Mouse (Mus musculus) CH12.LX (cell line): Measurements from ENCODE around the gene Mpv17. TPM values are rescaled to one million over a fixed set of nuclear protein-coding genes. Genes with fewer than 3 reads are reported as not detected.
A peak's percentile ranks its signal among the peaks of the same experiment; 100 is the strongest.

ENCODE experiments used
- DNase-seq: peaks from one replicate; pipeline ENCODE4 v3.0.0-alpha.2; 2013; ENCODE audit errors: extremely low read depth
- H3K27ac ChIP-seq: 2 replicates; pipeline ENCODE4 v1.5.1; 2012; ENCODE audit warnings: low read depth, mild to moderate bottlenecking, control low read depth, moderate library complexity; ENCODE audit not compliant: insufficient read depth
- H3K27me3 ChIP-seq: replicated peaks from 2 replicates; pipeline ENCODE3; 2012; ENCODE audit warnings: inconsistent platforms
- H3K36me3 ChIP-seq, 2 experiments: replicated peaks in 1 of 2; 2 replicates each; pipeline versions ENCODE3 to v1.6.1; 2012; ENCODE audit warnings: inconsistent platforms in 1 of 2, low read length in 1 of 2, mild to moderate bottlenecking in 1 of 2, mixed read lengths in 1 of 2, moderate library complexity in 1 of 2; ENCODE audit not compliant: control insufficient read depth in 1 of 2, insufficient read depth in 1 of 2
- H3K4me1 ChIP-seq, 2 experiments: 2 replicates each; pipeline ENCODE4 v1.6.1; 2012; ENCODE audit warnings: inconsistent platforms in 1 of 2, moderate library complexity in 1 of 2; ENCODE audit not compliant: insufficient read depth in 2 of 2, control insufficient read depth in 1 of 2
- H3K4me2 ChIP-seq: 2 replicates; pipeline ENCODE4 v1.6.1; 2012; ENCODE audit warnings: low read depth, mild to moderate bottlenecking, control low read depth; ENCODE audit not compliant: poor library complexity, insufficient read depth, severe bottlenecking
- H3K4me3 ChIP-seq, 3 experiments: fragments of 150-350 bp in 1 of 3; sonication (generic) in 1 of 3; replicated peaks in 1 of 3; 2 replicates each; pipeline versions ENCODE3 to v1.5.1; 2011 to 2012; ENCODE audit warnings: low read depth in 2 of 3, low read length in 2 of 3, mild to moderate bottlenecking in 2 of 3, moderate library complexity in 2 of 3, control low read depth in 1 of 3, improper control_type of control experiment in 1 of 3, inconsistent platforms in 1 of 3, mixed read lengths in 1 of 3; ENCODE audit not compliant: poor library complexity in 1 of 3
- H3K79me2 ChIP-seq: replicated peaks from 2 replicates; pipeline ENCODE4 v1.6.1; 2012; ENCODE audit warnings: mild to moderate bottlenecking, moderate library complexity; ENCODE audit not compliant: control insufficient read depth, poor library complexity, insufficient read depth, severe bottlenecking; ENCODE audit errors: extremely low read depth
- H3K9ac ChIP-seq: 2 replicates; pipeline ENCODE4 v1.6.1; 2012; ENCODE audit warnings: low read depth, mild to moderate bottlenecking, control low read depth, moderate library complexity; ENCODE audit not compliant: insufficient read depth
- H3K9me3 ChIP-seq: replicated peaks from 2 replicates; pipeline ENCODE3; 2012; ENCODE audit warnings: low read length, inconsistent platforms, mixed read lengths
- ELF1 ChIP-seq: IDR thresholded peaks from 2 replicates; pipeline ENCODE4 v1.6.1; 2014; ENCODE audit warnings: low read depth, mild to moderate bottlenecking, inconsistent platforms, low read length, improper control_type of control experiment
- EP300 ChIP-seq: IDR thresholded peaks from 2 replicates; pipeline ENCODE4 v1.6.1; 2011; ENCODE audit warnings: low read length, improper control_type of control experiment
- KAT2A ChIP-seq: IDR thresholded peaks from 2 replicates; pipeline ENCODE4 v1.6.1; 2012; ENCODE audit warnings: low read length, improper control_type of control experiment, inconsistent platforms; ENCODE audit not compliant: insufficient replicate concordance
- POLR2AphosphoS2 ChIP-seq: IDR thresholded peaks from 2 replicates; pipeline ENCODE4 v1.6.1; 2011; ENCODE audit warnings: low read depth, low read length, improper control_type of control experiment
- ZMIZ1 ChIP-seq: IDR thresholded peaks from 2 replicates; pipeline ENCODE4 v1.6.1; 2012; ENCODE audit warnings: low read depth, mild to moderate bottlenecking, inconsistent platforms, low read length, improper control_type of control experiment
- dilution Hi-C: fragments of 300-500 bp; cut with MboI; formaldehyde crosslinking; loops from 2 replicates; pipeline ENCODE4 v1.14.3; 2020; ENCODE audit warnings: low sequenced_read_pairs; ENCODE audit not compliant: extremely low pct_unique_long_range_greater_than_20kb, extremely low pct_ligation_motif_present
- in situ Hi-C: fragments of 300-500 bp; cut with MboI; formaldehyde crosslinking; loops from 3 replicates; pipeline ENCODE4 v1.14.3; 2019; ENCODE audit warnings: low sequenced_read_pairs, low pct_ligation_motif_present, low pct_unique_long_range_greater_than_20kb, mixed read lengths
- polyA plus RNA-seq: library from polyadenylated mRNA; unstranded; fragments of >175 nt; gene quantifications from 2 replicates; pipeline ENCODE4 v1.2.1, GENCODE M21; 2012; ENCODE audit warnings: low read depth; ENCODE audit not compliant: insufficient read length
- total RNA-seq, 2 experiments: library from RNA; depleted of rRNA; stranded (reverse); fragments of 300-350 nt in 1 of 2; fragments of >200 nt in 1 of 2; gene quantifications; 2 replicates each; pipeline ENCODE4 v1.2.3; 2012 to 2014

Mpv17 gene
- total and polyA plus RNA-seq, 3 experiments: 24.0 to 37.6 (median 32.8) TPM

DNA sequence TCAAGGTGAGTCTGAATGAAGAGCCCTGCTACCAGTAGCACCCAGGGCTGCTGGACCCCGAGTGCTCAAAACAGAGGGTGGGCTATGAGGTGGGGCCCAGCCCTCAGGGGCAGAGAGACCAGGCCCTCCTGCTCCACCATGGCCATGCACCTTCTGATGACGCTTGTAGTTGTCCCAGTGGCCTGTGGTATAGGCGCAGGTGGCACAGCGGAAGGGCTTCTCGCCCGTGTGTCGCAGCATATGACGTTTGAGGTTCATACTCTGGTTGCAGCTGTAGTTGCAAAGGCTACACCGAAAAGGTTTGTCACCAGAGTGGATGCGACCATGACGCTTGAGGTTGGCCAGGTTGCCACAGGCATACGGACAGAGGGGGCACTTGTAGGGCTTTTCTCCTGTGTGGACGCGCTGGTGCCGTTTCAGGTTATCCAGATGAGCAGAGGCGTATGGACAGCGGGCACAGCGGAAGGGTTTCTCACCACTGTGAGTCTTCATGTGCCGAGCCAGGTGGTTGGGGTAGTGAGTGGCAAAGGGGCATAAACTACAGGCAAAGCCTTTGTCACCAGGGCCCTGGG lies 45.4 kb upstream of the Mpv17 start:
- Histone ChIP-seq H3K36me3 (peaks cover 70 to 85% of the 10 kb centered on the region in 2 experiments), H3K4me3 (no peak overlapping the region), H3K9me3 (no peaks in the 10 kb centered on the region), H3K4me1 (peaks cover 8 to 35% of the 10 kb centered on the region in 2 experiments), H3K27ac (no peak overlapping the region), H3K79me2 (peaks cover 11% of the 10 kb centered on the region), H3K27me3 (no peaks in the 10 kb centered on the region), H3K4me2 (no peak overlapping the region), H3K9ac (no peak overlapping the region)
- in situ Hi-C loops (no loop called here), dilution Hi-C loops (no loop called here)
- no peak for DNase-seq
- TF ChIP-seq EP300: no peak
- TF ChIP-seq POLR2AphosphoS2: peak; percentile 23; the same call in 1 of the 2 replicates

DNA sequence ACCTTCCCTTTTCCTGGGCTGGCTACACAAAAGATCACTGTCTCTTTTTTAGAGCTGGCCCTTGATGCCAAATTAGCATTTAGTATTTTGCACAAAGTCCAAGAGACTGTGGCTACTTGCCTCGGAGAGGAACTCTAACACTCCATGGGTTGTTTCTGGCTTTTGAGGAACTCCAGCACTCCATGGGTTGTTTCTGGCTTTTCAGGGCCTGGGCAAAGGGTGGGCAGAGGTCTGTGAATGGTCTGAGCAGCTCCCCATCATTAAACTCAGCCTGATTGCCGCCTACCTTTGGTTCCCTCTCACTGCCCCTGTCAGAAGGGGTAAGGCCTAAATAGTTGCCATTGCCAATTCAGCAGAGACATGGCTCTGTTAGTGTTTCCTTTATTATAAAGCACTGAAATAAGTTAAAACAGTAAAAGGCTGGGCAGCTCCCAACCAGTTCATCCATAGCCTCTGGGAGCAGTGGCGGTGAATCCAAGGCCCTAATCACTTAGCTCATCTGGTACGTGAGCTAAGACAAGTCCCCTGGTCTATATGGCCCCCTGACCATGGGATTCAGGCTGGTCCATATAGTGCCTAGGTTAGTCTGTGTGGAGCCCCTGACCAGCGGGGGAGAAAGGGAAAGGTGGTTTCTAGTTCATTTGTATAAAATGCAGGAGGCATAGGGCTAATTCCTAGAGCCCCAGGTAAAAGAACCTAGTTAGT lies 44.7 kb upstream of the Mpv17 start:
- Histone ChIP-seq H3K9me3 (no peaks in the 10 kb centered on the region), H3K4me1 (peaks cover 8 to 38% of the 10 kb centered on the region in 2 experiments), H3K9ac (no peak overlapping the region), H3K27ac (no peak overlapping the region), H3K36me3 (peaks cover 65 to 80% of the 10 kb centered on the region in 2 experiments), H3K27me3 (no peaks in the 10 kb centered on the region), H3K79me2 (peaks cover 18% of the 10 kb centered on the region), H3K4me3 (no peak overlapping the region), H3K4me2 (no peak overlapping the region)
- no peak for TF ChIP-seq KAT2A
- peak; percentile 75; the same call in 1 of the 2 replicates for TF ChIP-seq ZMIZ1
- TF ChIP-seq POLR2AphosphoS2: peak; percentile 84
- no peak for DNase-seq
- in situ Hi-C loops (no loop called here), dilution Hi-C loops (no loop called here)

DNA sequence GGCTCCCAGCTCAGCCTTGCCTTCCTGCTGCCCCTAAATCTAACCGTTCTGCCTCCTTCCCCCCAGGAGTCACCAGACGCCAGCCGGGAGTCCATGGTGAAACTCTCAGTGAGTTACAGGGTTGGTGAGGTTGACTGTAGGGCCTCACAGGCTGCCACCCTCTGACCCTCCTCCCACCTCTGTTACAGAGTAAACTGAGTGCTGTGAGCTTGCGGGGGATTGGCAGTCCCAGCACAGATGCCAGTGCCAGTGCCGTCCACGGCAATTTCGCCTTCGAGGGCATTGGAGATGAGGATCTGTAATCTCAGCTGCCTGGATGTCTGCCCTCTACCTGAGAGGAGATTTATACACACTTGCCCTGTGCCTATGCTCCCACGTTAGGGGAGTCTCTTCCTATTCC lies 44.1 kb upstream of the Mpv17 start:
- TF ChIP-seq ELF1: no peak
- in situ Hi-C loops: no loop called here
- peaks cover 8 to 36% of the 10 kb centered on the region in 2 experiments for H3K4me1 ChIP-seq
- H3K27me3 ChIP-seq: no peaks in the 10 kb centered on the region
- H3K9me3 ChIP-seq: no peaks in the 10 kb centered on the region
- H3K79me2 ChIP-seq: peaks cover 22% of the 10 kb centered on the region
- H3K9ac ChIP-seq: no peak overlapping the region
- dilution Hi-C loops: no loop called here
- H3K36me3 ChIP-seq: peaks cover 61 to 74% of the 10 kb centered on the region in 2 experiments
- no peak overlapping the region for H3K4me2 ChIP-seq
- no peak for DNase-seq
- H3K27ac ChIP-seq: no peak overlapping the region
- no peak overlapping the region for H3K4me3 ChIP-seq
